Mouse (Mus musculus) forebrain, embryonic 13.5 days (tissue): ENCODE measurements at regions not wholly inside any gene's neighbourhood (a gene's known extent, or its start where the extent isn't known, plus 50 kb on each side); places are given as distances from the start of the nearest gene placed in this dataset.
A peak's percentile ranks its signal among the peaks of the same experiment; 100 is the strongest.

ENCODE experiments used
- ATAC-seq: fragments of 200-750 bp; cut with Nextera tagmentation; 2 replicates; pipeline ENCODE4 v1.8.0; 2017
- H3K27ac ChIP-seq: fragments of 300-500 bp; sonication (generic); 2 replicates; pipeline ENCODE4 v1.5.1; 2015; ENCODE audit warnings: inconsistent platforms, mild to moderate bottlenecking, moderate library complexity
- H3K27me3 ChIP-seq: fragments of 300-500 bp; sonication (generic); 2 replicates; pipeline ENCODE4 v1.6.1; 2015; ENCODE audit warnings: mild to moderate bottlenecking, inconsistent platforms
- H3K36me3 ChIP-seq: fragments of 300-500 bp; sonication (generic); 2 replicates; pipeline ENCODE4 v1.6.1; 2015; ENCODE audit warnings: mild to moderate bottlenecking, inconsistent platforms; ENCODE audit not compliant: poor library complexity, severe bottlenecking
- H3K4me1 ChIP-seq: fragments of 300-500 bp; sonication (generic); 2 replicates; pipeline ENCODE4 v1.6.1; 2015; ENCODE audit warnings: inconsistent platforms
- H3K4me2 ChIP-seq: fragments of 300-500 bp; sonication (generic); 2 replicates; pipeline ENCODE4 v1.6.1; 2015; ENCODE audit warnings: inconsistent platforms, mild to moderate bottlenecking, moderate library complexity
- H3K4me3 ChIP-seq: fragments of 300-500 bp; sonication (generic); 2 replicates; pipeline ENCODE4 v1.5.1; 2015; ENCODE audit warnings: mild to moderate bottlenecking, inconsistent platforms
- H3K9ac ChIP-seq: fragments of 300-500 bp; sonication (generic); 2 replicates; pipeline ENCODE4 v1.6.1; 2015; ENCODE audit warnings: mild to moderate bottlenecking, inconsistent platforms
- H3K9me3 ChIP-seq: fragments of 300-500 bp; sonication (generic); replicated peaks from 2 replicates; pipeline ENCODE4 v1.6.1; 2016; ENCODE audit warnings: inconsistent platforms
- WGBS: fragments of 180-500 bp; shearing (Covaris S2); methylation state at CpG from one replicate; pipeline ENCODE4 v1.1.7; 2015; 5-methylcytosine and 5-hydroxymethylcytosine counted together

GRCm38 (mm10) chr8:89605905-89606468 is 562.0 kb upstream of the Sall1 start:
- 91% methylated on average over 4 of the region's 4 CpGs for WGBS
- Histone ChIP-seq H3K27me3 (no peaks in the 10 kb centered on the region), H3K9ac (no peak overlapping the region), H3K36me3 (no peaks in the 10 kb centered on the region), H3K9me3 (no peaks in the 10 kb centered on the region), H3K27ac (no peak overlapping the region), H3K4me3 (no peak overlapping the region), H3K4me1 (no peaks in the 10 kb centered on the region), H3K4me2 (no peak overlapping the region)
- ATAC-seq = no peak

DNA sequence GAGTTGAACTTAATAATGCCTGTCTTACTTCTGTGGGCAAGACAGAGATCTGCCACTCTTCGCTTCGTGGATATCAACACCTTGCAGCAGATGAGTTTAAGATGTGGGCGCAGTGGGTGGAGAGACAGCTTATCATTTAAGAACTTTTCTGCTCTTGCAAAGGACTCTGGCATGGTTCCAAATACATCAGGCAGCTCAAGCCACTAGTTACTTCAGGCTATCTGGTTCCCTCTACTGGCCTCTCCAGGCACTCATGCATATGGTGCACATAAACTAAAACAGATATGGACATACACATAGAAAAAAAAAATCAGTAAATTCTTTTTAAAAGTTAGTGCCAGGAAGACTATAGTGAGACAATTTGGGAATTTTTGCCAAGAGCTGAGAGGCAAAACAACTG is 560.5 kb upstream of the Sall1 start:
- no peaks in the 10 kb centered on the region for H3K27me3 ChIP-seq
- no peaks in the 10 kb centered on the region for H3K4me1 ChIP-seq
- no peak overlapping the region for H3K27ac ChIP-seq
- ATAC-seq = no peak
- no peak overlapping the region for H3K4me2 ChIP-seq
- no peaks in the 10 kb centered on the region for H3K36me3 ChIP-seq
- no peaks in the 10 kb centered on the region for H3K9me3 ChIP-seq
- no peak overlapping the region for H3K9ac ChIP-seq
- no peak overlapping the region for H3K4me3 ChIP-seq
- 93% methylated on average over 3 of the region's 3 CpGs for WGBS

- no peaks in the 10 kb centered on the region for H3K9me3 ChIP-seq
- no peak overlapping the region for H3K27ac ChIP-seq
- no peak overlapping the region for H3K4me2 ChIP-seq
- WGBS = 83% methylated on average over 7 of the region's 7 CpGs
- ATAC-seq = no peak
- H3K36me3 ChIP-seq = no peaks in the 10 kb centered on the region
- no peak overlapping the region for H3K4me3 ChIP-seq
- no peaks in the 10 kb centered on the region for H3K27me3 ChIP-seq
- H3K9ac ChIP-seq = no peak overlapping the region
- no peaks in the 10 kb centered on the region for H3K4me1 ChIP-seq
These were observed 552.4 kb upstream of the Sall1 start for GRCm38 (mm10) chr8:89596380-89596779.

GRCm38 (mm10) chr8:89583091-89583490 is 539.1 kb upstream of the Sall1 start:
- Histone ChIP-seq H3K9me3 (no peaks in the 10 kb centered on the region), H3K9ac (no peak overlapping the region), H3K4me1 (no peaks in the 10 kb centered on the region), H3K36me3 (no peaks in the 10 kb centered on the region), H3K4me2 (no peak overlapping the region), H3K27ac (no peak overlapping the region), H3K4me3 (no peak overlapping the region), H3K27me3 (no peaks in the 10 kb centered on the region)
- ATAC-seq = no peak

DNA sequence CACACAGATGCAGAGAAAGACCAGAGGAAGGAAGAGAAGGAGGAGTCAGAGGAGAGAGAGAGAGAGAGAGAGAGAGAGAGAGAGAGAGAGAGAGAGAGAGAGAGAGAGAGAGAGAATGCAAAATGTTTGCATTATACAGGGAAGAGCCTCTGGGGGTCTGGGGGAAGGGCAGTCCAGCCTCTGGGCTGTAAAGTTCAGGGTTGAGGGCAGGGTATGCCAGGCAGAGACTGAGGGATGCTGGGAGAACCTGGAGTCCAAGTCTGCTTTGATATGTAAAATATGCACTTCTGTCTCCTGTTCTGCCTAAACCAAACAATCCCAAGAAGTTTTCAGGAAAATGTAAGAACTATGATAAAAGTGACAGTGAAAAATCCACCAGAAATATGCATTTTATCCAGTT is 538.6 kb upstream of the Sall1 start:
- Histone ChIP-seq H3K9ac (no peak overlapping the region), H3K4me3 (no peak overlapping the region), H3K4me1 (no peaks in the 10 kb centered on the region), H3K27ac (no peak overlapping the region), H3K36me3 (no peaks in the 10 kb centered on the region), H3K4me2 (no peak overlapping the region), H3K27me3 (no peaks in the 10 kb centered on the region), H3K9me3 (no peaks in the 10 kb centered on the region)
- ATAC-seq = no peak

DNA sequence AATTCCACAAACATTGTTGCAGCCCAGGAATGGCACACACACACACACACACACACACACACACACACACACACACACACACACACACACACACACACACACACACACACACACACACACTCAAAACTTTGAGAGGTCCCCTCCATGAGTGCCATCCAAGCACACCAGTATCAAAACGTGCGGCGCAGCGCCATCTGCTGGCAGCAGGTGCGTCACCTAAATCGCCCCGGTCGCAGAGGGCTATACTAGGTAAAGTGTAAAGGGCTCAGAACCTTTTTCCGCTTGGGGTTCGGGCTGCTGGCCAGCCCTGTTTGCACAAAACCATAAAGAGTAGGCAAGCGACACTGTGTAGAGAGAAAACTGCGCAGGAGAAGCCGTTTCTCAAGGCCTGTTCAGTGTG is 527.9 kb upstream of the Sall1 start:
- H3K27me3 ChIP-seq = peaks cover 25% of the 10 kb centered on the region; the same call in 1 of the 2 replicates
- ATAC-seq = peak; percentile 86
- H3K9ac ChIP-seq = no peak overlapping the region
- H3K4me1 ChIP-seq = peaks cover 51% of the 10 kb centered on the region
- 1% methylated on average over 13 of the region's 13 CpGs for WGBS
- peak overlapping the region; percentile 20; the same call in 1 of the 2 replicates for H3K4me2 ChIP-seq
- H3K36me3 ChIP-seq = no peaks in the 10 kb centered on the region
- H3K27ac ChIP-seq = no peak overlapping the region
- no peak overlapping the region for H3K4me3 ChIP-seq
- no peaks in the 10 kb centered on the region for H3K9me3 ChIP-seq

- Histone ChIP-seq H3K9me3 (no peaks in the 10 kb centered on the region), H3K27ac (no peak overlapping the region), H3K36me3 (no peaks in the 10 kb centered on the region), H3K4me3 (no peak overlapping the region), H3K4me2 (0 out of 2 replicates have a peak overlapping the region, but pooled peaks have one; percentile 4), H3K4me1 (peaks cover 59% of the 10 kb centered on the region), H3K27me3 (peaks cover 23% of the 10 kb centered on the region; the same call in 1 of the 2 replicates), H3K9ac (no peak overlapping the region)
- no peak for ATAC-seq
- 19% methylated on average over 10 of the region's 10 CpGs for WGBS
These were observed 526.8 kb upstream of the Sall1 start for GRCm38 (mm10) chr8:89570639-89571325.

DNA sequence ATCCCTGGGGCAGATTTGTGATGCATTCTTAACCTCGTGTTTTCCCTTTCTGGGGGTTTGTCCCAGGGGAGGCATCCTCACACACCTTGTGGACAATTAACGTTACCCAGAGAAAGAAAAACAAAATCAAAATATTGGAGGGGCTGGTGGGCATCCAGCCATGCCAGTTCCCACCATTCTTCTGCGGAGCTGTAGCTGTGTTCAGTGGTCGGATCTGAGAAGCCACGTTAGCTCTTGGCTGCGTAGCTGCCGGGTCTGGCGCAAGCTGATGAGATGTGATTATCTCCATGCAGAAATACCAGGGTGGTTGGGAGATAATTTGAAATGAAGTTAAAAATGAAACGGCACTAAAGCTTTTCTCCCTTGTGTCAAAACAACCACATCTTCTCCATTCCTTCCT is 525.4 kb upstream of the Sall1 start:
- peak overlapping the region; percentile 37 for H3K4me2 ChIP-seq
- 44% methylated on average over 9 of the region's 9 CpGs for WGBS
- ATAC-seq = no peak

GRCm38 (mm10) chr8:89568641-89569040 is 524.7 kb upstream of the Sall1 start:
- ATAC-seq = no peak
- Histone ChIP-seq H3K9ac (no peak overlapping the region), H3K27ac (no peak overlapping the region), H3K4me3 (no peak overlapping the region), H3K36me3 (no peaks in the 10 kb centered on the region), H3K27me3 (peaks cover 24% of the 10 kb centered on the region; the same call in 1 of the 2 replicates), H3K4me1 (peaks cover 73% of the 10 kb centered on the region), H3K4me2 (no peak overlapping the region; the same call in 1 of the 2 replicates), H3K9me3 (no peaks in the 10 kb centered on the region)
- WGBS = 42% methylated on average over 7 of the region's 7 CpGs

More for the DNA sequence above, 525.4 kb upstream of the Sall1 start:
- peaks cover 73% of the 10 kb centered on the region for H3K4me1 ChIP-seq
- H3K27me3 ChIP-seq = peaks cover 23% of the 10 kb centered on the region; the same call in 1 of the 2 replicates
- H3K9me3 ChIP-seq = no peaks in the 10 kb centered on the region
- no peak overlapping the region for H3K27ac ChIP-seq
- no peaks in the 10 kb centered on the region for H3K36me3 ChIP-seq
- H3K9ac ChIP-seq = no peak overlapping the region
- no peak overlapping the region for H3K4me3 ChIP-seq

DNA sequence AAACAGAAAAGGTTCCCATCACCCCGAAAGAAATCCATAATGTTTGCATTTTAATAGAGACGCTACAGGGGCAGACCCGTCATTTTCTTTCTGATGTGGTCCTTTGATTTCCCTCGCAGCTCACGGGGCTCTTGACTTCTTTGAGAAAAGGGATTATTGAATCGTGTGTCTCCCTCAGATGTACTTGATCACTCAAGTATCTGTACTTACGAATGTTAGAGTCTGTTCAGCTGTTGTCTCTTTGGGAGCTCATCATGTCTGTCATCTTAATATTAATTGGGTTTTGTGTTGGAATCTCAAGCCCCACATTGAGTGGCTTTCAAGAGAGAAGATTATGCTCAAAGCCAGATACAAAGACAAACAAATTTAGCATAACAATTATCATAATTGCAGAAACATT is 523.0 kb upstream of the Sall1 start:
- no peak for ATAC-seq
- H3K27me3 ChIP-seq = 0 out of 2 replicates have a peak, but pooled peaks cover 13% of the 10 kb centered on the region
- H3K9ac ChIP-seq = no peak overlapping the region
- no peaks in the 10 kb centered on the region for H3K36me3 ChIP-seq
- 38% methylated on average over 7 of the region's 7 CpGs for WGBS
- H3K27ac ChIP-seq = no peak overlapping the region
- no peaks in the 10 kb centered on the region for H3K9me3 ChIP-seq
- no peak overlapping the region for H3K4me3 ChIP-seq
- peaks cover 67% of the 10 kb centered on the region for H3K4me1 ChIP-seq
- no peak overlapping the region for H3K4me2 ChIP-seq

- no peaks in the 10 kb centered on the region for H3K9me3 ChIP-seq
- H3K27me3 ChIP-seq = 0 out of 2 replicates have a peak, but pooled peaks cover 13% of the 10 kb centered on the region
- no peaks in the 10 kb centered on the region for H3K36me3 ChIP-seq
- no peak overlapping the region for H3K4me2 ChIP-seq
- ATAC-seq = no peak
- no peak overlapping the region for H3K27ac ChIP-seq
- no peak overlapping the region for H3K9ac ChIP-seq
- H3K4me3 ChIP-seq = no peak overlapping the region
- peaks cover 65% of the 10 kb centered on the region for H3K4me1 ChIP-seq
- WGBS = 50% methylated on average over 4 of the region's 4 CpGs
These were observed 522.5 kb upstream of the Sall1 start for GRCm38 (mm10) chr8:89566461-89566860.

- H3K27me3 ChIP-seq = 0 out of 2 replicates have a peak, but pooled peaks cover 13% of the 10 kb centered on the region
- no peak overlapping the region for H3K4me2 ChIP-seq
- H3K4me3 ChIP-seq = no peak overlapping the region
- H3K9me3 ChIP-seq = no peaks in the 10 kb centered on the region
- peak; percentile 43; the same call in 1 of the 2 replicates for ATAC-seq
- H3K36me3 ChIP-seq = no peaks in the 10 kb centered on the region
- H3K9ac ChIP-seq = no peak overlapping the region
- no peak overlapping the region for H3K27ac ChIP-seq
- WGBS = 46% methylated on average over 9 of the region's 9 CpGs
- peaks cover 59% of the 10 kb centered on the region for H3K4me1 ChIP-seq
These were observed 521.3 kb upstream of the Sall1 start for GRCm38 (mm10) chr8:89565147-89565826.
